Mouse (Mus musculus) neural tube, embryonic 10.5 days (tissue): ENCODE measurements around the gene Prtn3.

Source experiments
- DNase-seq: peaks from one replicate; pipeline ENCODE4 v3.0.0-alpha.2; 2017; ENCODE audit warnings: low spot score; ENCODE audit errors: extremely low spot score

Prtn3 gene

DNA sequence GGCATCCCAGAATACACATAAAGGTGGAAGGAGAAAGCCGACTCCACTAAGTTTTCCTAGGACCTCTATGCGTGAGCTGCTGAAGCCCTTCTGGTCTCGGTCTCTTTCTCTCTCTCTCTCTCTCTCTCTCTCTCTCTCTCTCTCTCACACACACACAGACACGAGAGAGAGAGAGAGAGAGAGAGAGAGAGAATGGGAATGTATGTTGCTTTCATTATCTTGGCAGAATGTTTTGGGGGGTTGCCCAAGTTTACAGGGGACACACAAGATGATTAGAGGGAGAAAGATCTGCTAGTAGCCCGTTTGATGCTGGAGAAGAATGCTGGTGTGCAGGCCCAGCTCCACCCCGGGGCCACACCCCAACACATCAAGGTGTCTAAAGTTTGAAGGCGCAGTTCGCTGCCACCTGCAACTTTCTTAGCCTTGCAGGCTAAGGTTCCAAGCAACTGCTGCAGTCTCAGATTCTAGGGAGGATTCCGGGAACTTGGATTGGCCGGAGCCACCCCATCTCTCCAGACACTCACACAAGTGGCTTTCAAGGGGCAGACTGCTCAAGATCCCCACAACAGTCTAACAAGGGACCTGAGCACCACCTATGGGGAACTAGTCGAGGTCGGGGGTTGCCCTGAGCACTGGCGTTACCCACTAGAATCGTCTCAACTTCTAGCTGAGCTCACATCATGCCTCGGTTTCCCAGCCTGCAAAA is 51.7 kb downstream of the Prtn3 start:
- no peak for DNase-seq

DNA sequence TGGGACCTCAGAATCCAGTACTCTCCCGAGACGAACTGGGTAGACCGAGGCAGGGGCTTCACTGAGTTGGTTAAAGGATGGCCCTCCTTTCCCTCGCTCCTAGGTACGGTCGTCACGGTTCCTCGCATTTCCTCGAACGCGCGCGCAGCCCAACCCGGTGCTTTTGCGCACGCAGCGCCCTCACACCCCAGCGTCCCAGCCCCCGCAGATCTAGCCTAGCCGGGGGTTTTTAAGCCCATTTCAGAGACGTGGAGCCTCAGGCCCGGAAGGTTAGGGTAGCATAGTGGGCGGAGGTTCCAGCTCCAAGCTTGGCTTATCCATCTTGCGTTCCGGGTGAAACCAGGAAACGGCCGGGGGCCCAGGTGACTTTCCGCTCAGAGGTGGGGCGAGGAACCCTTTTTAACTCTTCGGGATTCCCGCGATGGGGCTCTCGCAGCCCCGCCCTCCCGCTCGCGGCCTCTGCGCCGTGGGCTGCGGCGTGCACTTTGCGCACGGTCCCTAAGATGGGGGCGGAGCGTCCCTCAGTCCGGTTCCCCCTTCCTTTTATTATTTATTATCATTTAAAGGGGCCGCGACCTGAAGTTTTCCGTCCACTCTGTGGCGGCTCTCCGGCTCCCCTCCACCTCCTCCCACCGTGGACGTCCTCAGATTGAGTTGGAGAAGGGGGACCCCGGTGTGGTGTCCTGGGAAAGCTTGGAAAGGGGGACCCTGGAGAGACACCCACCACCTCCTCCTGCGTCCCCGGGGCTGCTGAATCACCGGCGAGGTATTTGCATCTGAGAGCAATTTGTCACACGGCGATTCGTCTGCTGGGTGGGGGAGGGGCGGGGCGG is 52.4 kb downstream of the Prtn3 start, which contains the start of gene Arid3a:
TSS of gene Arid3a (plus strand) at position 553 of the 833 bp plus-strand sequence.
- peak; percentile 94 for DNase-seq

DNA sequence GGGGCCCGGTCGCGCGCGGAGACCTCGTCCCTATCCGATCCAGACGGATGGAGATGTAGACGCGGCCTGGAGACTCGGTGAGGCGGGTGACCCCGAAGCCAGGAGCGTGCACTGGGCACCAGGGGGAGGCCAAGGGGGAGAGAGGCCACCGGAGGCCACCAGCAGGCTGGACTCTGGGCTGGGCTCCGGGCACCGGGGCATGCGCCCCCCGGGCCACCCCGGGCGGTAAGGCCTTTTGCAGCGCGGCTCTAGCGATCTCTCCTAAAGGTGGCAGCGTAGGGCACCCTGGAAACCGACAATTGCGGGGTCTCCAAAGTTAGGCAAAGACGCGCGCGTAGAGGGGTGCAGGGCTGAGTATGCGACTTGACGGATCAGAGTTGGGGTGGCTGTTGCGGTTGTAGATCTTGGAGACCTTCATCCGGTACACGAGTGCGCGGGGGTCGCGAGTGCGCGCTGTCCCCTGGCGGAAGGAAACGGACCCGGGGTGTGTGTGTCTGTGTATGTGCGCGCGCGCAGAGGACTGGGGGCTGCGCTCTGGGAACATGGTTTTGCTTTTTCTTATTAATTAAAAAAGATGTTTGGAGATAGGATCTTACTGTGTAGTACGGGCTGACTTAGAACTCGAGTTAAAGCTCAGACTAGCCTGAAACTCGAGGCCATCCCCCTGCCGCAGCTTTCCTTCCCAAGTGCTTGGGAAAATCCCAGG is 53.2 kb downstream of the Prtn3 start:
- peak; percentile 90 for DNase-seq

DNA sequence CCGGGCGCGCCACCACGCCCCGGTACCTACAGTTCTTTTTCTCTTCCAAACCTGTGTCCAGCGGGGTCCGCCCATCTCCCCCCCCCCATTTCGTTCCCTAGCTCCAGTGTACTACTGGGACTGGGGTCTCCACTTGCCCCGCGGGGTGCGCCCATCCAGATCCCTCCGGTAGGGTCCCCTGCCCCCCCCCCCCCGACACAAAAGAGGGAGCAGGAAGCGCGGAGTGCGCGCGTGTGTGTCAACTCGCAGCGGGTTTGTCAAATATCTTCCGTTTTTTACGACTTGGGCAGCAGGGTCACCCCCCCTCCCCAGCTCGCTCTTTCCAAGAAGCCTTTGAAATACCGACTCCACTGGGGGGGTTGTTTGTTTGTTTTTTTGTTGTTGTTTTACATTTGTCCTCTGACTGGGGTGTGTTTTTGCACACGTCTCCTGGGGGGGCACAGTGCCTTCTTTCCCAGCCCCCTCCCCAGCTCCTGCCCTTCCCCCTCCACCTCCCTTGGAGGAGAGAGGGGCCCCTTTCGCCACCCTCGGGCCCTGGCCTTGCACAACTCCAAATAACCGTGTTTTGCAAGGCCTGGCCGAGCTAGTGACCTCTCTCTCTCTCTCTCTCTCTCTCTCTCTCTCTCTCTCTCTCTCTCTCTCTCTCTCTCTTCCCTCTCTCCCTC is 53.9 kb downstream of the Prtn3 start:
- DNase-seq, result peak; percentile 72

DNA sequence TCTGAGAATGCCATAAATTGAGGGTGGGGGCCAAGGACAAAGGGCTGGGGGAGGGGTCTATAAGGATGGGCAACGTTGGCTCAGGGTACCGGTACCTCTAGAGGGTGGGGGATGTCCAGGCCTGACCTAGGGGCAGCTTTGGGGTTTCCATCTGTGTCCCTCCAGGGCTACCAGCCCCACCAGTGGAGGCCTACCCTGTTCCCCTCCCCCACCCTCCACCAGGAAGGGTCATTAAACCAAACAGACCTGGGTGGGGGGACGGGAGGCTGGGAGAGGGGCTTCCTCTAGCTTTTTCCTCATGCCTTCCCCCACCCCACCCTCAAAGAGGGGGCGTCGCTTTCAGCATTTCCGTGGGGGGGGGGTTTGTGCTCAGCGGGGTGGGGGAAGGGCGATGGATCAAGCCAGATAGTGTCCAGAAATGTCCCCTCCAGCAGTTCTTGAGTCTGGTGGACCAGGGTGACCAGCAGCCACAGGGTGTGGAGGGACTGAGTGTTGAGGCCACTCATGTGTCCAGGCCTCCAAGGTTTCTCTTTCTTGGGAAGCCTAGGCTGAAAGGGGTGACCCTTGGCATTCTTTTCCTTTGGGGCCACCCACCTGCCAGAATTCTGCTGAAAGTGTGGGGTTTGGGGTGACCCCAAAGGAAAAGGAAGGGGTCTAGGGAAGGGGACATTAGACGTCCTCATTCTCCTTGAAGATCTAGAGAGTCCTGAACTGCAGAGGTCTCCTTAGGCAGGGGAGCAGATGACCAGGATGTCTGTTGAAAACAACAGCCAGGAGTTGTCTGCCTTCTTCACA is 54.8 kb downstream of the Prtn3 start:
- no peak for DNase-seq

DNA sequence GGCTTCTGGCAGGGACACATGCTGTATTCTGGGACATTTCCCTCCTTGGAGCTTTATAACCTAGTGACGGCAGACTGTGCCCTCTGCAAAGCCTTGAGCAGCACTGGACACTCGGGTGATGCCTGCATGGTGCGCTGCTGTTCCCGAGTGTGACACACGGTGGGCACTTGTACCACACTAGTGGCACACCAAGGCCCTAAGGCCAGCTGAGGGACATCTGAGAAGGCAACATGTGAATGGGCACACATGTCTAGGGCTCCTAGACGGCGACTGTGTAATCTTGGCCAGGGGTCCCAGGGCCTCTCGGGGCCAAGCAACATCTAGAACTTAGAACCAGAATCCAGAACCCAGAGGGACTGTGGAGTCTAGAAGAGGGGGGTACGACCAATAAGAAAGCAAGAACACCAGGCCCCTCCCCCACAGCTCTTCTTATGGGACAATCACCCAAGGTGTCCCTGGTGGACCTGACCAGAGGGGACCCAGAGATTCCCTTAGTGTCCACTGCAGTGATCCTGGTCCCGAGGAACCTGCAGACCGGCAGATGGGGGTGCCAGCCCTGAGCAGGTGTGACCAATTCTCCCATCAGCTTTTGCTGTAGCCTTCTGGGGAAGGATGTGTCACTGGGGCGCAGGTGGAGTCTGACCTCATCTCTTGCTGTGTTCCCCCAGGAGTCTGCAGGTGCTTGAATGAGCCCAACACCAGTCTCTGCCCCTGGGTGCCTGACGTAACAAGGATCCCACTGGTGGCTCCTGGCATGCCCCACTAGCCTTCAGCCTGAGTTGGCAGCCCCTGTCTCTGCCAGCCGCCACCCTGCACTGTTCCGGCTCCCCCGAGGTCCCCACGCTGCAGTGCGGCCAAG is 55.9 kb downstream of the Prtn3 start:
- DNase-seq, result no peak

DNA sequence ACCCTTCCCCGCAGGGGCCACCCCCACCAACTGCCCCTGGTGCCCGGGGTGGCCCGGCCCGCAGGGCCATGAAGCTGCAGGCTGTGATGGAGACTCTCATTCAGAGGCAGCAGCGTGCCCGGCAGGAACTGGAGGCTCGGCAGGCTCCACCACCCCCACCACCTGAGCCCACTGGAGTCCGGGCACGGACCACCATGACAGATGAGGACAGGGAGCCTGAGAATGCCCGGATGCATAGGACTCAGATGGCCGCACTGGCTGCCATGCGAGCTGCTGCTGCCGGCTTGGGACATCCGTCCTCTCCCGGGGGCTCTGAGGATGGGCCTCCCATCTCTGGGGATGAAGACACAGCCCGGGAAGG is 56.5 kb downstream of the Prtn3 start:
- no peak for DNase-seq

DNA sequence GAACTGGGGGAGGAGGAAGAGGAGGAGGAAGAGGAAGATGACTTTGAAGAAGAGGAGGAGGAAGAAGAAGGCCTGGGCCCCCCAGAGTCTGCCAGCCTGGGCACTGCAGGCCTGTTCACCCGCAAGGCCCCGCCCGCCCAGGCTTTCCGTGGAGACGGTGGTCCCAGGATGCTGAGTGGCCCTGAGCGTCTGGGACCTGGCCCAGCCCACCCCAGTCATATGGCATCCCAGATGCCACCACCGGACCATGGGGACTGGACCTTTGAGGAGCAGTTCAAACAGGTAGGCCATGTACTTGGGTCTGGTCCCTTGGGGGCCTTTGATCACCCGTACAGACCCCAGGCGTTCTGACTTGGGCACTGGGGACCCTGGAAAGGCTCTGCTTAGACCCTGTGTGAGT is 57.5 kb downstream of the Prtn3 start:
- DNase-seq, result no peak

DNA sequence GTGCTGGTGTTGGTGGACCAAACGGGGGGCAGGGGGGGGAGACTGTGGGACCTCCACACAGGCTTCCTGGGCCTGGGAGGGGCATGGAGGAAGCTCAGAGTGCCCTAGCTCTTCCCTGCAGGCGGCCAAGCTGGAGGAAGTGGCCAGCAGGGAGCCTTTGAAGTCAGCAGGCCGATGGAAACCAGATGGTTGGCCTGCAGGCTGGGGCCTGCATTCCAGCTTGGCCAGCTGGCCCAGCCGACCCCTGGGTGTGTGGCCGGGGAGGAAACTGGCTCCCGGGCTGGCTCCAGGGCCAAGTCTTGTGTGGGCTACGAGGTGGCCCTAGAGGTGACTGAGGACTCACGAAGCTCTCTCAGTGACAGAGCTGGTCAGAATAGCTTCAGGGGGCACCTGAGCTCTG is 58.5 kb downstream of the Prtn3 start:
- DNase-seq, result peak; percentile 81
